Mouse (Mus musculus) heart, adult 8-10 months (tissue): ENCODE results near the gene Wfs1. TPM values are rescaled to one million over a fixed set of nuclear protein-coding genes. Genes with fewer than 3 reads are reported as not detected.
A peak's percentile ranks its signal among the peaks of the same experiment; 100 is the strongest.
"Not testable (repeated sequence)": the region's sequence is repeated elsewhere in the genome, so short reads cannot be mapped to it uniquely, and the experiment has no call there.

ENCODE experiments used
- DNase-seq: peaks from one replicate; pipeline ENCODE4 v3.0.0; 2022; ENCODE audit warnings: low spot score
- total RNA-seq, 4 experiments: library from RNA; stranded (reverse); gene quantifications; 2 replicates each; pipeline ENCODE4 v1.2.4; 2022

Gene Wfs1
- total RNA-seq, 4 experiments from 2014 or later, result 92.1 to 104 (median 96.8) TPM

DNA sequence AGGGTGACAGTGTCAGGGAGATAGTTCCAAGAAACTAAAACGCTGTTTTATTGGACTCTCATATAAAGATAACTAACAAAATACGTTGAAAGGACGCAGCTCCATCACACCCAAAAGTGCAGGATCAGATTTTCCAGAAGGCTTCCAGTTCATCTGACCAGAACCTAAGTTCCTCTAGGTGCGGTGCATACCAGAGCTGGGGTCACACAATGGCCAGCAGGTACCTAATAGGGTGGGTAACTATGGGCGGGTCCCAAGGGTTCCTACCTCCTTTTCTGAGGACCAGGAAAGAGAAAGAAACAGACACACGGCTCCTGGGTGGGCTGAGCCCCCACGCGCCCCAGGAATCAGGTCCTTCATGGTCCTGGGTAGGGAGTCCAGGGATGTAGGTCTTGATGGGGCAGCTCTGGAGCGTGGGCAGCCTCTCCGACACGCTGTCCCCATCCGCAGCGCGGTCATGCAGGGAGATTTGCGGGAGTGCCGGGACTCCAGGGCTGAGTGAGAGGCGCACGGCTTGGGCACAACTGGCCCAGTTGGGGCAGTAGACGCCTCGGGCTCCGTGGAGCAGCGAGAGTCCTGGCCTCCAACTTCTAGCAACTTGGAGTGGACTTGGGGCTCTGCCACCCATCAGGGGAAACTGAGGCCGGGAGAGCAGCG, 753 bp downstream of the Wfs1 start:
- DNase-seq, result no peak

DNA sequence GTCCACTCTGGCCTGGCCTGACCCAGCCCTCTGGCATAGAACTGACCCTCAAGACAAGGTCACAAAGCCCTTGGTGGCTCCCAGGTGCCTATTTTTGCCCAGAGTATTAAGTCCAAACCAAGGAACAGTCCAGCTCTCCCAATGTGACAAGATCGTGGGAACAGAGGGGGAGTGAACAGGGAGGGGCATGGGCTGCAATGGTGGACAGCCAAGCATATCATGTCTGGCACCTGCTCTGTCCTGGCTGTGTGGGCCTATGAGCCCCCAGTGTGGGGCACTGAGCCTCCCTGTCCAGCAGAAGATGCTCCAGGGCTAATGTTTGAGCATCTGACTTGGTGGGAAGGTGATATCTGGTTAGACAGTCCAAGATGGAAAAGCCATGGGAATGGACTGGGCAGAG, 2.4 kb downstream of the Wfs1 start:
- no peak for DNase-seq

DNA sequence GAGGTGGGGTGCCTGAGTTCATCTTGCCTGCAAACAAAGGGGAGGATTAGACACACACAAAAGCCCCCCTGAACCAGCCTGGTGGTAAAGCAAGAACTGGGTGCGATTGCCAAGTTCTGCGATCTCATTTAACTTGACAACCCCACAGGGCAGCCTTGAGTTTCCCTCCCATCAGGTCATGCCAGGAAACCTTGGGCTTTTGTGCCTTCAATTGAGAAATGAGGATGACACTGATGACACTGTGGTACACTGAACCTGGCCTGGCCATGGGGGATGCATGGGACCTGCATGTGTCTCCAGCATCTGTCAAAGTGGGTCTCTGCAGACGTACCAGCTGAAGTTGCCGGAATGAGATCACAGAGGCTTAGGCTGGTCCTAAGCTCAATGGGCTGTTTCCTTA, 6.7 kb downstream of the Wfs1 start:
- no peak for DNase-seq

DNA sequence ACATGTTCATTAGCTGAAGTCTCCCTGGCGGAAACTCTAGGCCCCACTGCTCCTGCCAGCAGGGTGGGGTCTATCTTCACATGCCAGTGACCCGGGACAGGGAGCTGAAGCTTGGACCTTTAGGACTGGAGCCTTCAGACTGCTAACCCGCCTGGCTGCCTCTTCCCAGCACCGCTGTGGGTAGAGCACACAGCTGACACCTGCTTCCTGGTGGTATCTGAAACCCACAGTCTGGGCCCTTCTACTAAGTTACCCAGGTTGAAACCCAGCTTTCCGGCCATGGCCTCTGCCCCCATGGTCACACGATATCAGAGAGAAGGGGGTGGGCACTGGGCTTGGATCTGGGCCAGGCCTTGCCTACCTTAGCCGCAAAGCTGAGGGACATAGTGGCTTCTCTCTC, 9.4 kb downstream of the Wfs1 start:
- DNase-seq, result no peak

DNA sequence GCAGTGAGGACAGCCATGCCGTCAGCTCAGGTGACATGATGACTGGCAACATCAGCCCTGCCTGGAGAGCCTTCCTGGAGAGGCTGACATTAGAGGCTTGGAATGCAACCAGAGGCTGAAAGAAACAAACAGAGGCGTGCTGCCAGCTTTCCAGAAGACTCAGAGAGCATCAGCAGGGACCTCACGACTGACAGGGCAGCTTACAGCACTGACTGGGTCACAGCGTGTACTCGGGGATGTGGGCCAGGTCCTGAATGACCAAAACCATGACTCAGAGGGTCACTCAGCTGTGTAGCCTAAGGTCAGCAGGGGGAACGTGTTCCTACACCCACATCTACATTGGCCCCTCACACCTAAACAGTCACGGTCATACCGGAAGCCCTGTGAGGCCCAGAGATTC, 10.0 kb downstream of the Wfs1 start:
- DNase-seq, result no peak

DNA sequence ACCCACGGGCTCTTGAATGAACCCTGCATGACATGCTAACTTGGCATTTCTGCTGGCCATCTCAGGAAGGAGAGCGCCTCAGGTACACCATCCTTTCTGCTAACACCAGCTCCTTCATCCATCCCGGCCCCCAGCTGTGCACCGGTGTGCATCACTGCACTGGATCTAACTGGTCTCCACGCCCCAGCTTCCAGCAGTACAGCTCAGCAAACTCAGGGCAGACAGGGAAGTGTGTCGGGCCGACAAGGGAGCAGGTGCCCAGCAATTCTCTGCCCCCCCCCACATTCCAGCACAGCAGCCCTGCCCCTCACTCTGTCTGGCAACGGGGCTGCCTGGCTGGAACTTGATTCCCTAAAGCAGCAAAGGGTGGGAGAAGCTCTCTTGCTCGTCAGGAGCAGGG, 11.2 kb downstream of the Wfs1 start:
- DNase-seq, result no peak

DNA sequence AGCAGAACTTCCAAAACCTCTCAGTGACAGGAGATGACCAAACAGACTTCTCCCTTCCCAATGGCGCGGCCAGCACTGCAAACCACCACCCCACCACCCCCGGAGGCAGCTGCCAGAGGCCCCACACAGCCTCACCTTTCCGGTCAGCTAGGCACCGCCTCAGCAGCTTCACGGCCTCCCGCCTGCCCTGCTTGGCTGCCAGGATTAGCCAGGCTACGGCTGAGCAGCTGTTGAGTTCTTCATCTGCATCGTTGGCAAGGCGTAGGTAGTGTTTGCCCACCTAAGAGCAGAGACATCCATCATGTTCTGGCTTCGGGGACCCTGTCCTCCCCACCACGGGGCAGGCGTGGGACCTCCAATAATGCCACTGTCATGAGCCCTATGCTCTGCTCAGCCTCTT, 13.7 kb downstream of the Wfs1 start:
- DNase-seq, result no peak

DNA sequence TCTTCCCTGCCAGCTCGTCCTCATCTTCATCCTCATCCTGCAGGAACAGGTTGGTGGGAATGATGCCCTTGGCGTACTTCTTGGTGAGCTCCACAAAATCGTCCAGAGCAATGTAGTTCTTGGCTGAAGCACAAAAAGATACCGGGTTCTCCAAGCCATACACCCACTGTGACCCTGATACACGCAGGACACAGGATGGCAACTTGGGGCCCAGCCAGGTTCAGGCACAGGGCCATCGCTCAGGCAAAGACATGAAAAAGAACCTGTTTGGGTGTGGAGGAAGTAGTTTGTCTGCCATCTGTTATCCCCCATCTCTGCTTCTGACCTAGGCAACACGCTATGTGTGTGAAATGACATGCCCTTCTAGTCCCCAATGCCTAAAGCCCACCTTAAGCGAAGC, 17.4 kb downstream of the Wfs1 start:
- DNase-seq, result no peak

DNA sequence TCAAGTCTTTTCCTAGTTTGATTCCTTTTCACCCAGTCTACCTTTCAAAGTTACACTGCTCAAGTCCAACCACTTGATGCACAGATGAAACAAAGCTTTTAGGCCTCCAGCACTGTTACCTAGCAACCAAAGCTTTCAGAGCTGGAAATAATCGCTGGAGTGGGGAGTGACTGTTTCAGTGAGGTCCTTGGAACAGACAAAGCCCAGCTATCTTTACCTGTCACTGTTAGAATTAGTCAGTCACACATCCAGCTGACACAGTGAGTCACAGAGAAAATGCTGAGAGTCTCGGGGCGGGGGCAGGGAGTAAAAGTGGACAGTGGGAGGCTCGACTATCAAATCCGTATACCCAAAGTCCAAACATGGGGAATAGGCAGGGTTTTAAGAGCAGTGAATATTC, 28.5 kb downstream of the Wfs1 start:
- no peak for DNase-seq

DNA sequence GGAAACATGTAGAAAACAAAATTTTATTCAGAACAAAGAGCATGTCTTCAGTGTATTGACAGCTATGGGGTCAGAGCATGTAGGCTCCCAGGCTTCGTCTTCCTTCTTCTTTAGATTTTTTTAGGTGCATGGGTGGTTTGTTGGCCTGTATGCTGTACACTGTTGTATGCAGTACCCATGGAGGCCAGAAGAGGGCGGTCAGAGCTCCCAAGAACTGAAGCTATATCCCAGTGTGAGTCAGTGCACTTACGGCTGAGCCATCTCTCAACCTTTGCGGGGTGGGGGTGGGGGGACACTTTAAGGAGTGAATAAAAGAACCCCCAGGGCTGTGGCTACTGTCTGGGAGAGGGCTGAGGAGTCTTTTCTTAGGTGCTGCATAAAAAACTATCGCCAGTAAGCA, 30.2 kb downstream of the Wfs1 start:
- peak; percentile 25 for DNase-seq

DNA sequence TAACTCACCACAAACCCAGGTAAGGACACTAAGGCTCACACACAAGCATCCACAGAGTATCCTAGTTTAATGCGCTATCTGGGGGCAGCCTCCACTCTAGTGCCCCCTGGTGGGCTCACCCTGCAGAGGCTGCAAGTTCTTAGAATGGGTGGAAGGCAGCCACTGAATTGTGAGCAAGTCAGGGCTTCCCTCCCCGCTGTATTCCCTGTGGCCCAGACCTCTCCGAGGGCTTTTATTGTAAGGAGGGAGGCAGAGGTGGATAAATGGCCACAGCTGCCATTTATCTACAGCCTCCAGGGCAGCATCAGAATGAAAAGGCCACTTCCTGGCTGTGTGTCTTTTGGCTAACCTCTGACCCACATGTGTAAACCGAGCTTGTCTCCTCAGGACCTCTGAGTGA, 33.6 kb downstream of the Wfs1 start:
- no peak for DNase-seq

DNA sequence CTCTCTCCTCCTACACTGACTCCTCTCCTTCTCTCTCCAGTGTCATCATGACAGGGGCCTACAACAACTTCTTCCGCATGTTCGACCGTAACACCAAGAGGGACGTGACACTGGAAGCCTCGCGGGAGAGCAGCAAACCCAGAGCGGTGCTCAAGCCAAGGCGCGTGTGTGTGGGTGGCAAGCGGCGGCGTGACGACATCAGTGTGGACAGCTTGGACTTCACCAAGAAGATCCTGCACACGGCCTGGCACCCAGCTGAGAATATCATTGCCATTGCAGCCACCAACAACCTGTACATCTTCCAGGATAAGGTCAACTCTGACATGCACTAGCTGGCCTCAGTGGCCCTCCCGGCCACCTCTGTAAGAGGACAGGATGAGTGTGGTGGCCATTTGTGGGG, 36.7 kb downstream of the Wfs1 start:
- DNase-seq, result no peak

DNA sequence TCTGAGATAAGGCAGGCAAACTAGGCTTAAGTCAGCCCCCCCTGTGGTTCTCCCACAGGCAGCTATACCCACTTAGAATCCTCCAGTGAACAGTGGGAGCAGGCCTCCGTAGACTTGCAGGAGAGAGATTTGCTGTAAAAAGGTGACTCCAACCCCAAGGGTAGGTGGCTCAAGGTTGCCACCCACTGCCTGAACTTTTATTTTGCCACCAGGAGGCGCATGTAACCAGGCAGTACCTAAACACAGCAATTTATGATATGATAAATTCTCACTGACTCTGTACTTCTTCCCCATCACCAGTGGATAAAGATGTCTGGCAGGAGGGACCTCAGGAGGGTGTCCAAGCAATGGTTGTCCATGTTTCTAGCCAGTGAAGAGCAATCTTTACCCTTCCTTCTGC, 38.1 kb downstream of the Wfs1 start:
- no peak for DNase-seq

DNA sequence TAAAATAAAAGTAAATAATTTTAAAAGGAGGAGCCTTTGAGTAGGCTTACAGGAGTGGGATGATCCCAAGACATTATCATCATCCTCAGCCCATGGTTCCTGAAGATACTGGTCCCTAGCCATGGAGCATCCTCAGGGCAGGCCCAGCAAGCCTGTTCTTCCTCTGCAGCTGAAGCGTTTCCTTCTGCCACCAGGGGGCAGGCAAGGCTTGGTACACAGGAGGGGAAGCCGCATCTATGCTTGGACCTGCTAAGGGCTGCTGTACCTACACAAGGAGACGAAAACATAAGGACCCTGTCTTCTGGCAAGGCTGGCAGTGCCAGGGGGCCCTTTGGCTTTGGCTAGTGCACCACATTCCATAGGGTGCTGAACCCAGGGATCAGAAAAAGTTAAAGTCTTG, 40.2 kb downstream of the Wfs1 start:
- DNase-seq, result peak; percentile 49

DNA sequence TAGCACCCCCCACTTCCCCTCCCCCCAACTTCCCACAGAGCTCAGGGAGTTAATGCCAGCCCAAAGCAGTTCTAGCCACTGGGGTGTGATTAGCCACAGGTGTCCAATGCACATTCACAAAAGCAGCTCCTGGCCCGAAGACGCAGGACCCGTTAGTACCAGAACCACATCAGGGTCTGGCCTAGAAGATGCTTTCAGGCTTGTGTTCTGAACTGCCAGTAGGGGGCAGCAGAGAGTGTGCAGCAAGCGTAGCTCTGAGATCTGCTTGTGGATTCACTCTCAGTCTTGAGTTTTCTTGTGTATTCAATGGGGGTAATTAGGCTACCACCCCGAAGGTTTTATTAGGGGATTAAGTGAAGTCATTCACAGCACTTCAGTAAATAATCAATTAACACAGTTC, 42.6 kb downstream of the Wfs1 start:
- DNase-seq, result no peak

DNA sequence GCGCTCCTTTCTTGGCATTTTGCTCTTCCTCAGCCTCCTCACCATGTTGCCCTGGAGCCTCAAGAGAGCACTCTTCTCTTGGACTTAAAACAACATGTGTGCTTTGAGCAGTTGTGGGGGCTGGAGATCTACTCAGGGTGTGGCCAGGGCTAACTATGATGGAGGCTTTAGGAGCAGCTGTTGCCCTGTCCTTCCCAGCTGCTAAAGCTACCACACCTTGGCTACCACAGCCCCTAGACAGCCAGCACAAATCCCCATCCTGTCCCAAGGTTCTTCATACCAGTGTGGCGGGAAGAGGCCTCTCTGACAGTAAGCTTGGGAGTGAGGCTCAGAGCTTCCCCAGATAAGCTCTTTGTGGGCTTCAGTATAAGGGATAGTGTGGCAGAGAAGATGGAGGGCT, 43.3 kb downstream of the Wfs1 start:
- DNase-seq, result no peak

DNA sequence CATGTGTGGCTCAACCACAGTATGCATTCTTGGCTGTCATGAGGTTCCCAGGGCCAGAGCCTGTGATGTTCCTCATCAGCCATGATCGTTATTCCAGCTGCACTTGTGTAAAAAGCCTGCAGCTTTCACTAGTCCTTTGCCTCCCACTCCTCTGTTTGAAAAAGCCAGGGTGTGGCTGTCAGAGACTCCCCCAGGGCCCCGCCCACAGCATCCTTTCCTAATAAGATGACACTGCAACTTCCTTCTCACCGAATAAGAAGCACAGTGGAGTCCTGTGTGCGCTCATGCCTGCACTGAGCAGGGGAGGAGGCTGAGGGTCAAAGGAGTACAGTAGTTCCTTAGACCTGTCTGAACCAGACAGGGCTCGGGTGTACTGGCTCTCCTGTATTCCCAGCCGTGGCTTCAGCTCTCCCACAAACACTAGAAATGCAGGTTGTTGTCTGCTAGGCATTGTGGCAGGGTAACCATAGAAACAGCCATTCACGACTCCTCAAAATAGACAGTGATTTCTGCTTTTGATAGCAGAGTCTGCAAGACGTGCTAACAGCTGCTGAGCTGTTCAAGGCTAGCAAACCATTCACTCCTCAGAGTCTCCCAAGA, 43.8 kb downstream of the Wfs1 start:
- DNase-seq, result no peak

DNA sequence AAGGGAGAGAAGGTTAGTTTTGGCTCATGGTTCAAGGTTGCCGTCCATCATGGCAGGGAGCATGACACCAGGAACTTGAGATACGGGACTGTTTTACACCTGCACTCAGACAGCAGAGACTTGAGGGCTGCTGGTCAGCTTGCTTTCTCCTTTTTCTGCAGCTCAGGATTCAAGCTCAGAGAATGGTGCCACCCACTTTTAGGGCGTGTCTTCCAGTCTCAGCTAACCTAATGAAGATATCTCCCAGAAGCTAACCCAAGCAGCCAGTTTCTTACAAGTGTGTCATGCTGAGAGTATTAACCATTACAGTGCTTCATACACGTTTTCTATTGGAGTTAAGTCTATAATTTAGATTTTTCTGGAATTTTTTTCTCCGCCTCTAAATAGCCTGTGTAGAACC, 44.5 kb downstream of the Wfs1 start:
- DNase-seq, result no peak

DNA sequence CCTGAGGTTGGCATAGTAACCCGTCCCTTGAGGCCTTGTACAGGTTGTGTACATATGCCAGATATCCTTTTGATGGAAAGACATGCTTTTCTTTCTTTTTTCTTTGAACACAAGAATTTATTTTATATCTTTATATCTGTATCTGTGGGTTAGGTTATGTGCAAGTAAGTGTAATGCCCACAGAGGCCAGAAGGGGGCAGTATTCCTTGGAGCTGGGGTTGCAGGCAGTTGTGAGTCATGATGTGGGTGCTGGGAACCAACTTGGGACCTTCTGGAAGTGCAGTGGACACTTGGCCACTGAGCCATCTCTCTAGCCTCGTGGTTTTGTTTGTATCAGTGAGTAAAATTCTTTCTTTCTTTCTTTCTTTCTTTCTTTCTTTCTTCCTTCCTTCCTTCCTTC, 46.6 kb downstream of the Wfs1 start:
- no peak for DNase-seq

DNA sequence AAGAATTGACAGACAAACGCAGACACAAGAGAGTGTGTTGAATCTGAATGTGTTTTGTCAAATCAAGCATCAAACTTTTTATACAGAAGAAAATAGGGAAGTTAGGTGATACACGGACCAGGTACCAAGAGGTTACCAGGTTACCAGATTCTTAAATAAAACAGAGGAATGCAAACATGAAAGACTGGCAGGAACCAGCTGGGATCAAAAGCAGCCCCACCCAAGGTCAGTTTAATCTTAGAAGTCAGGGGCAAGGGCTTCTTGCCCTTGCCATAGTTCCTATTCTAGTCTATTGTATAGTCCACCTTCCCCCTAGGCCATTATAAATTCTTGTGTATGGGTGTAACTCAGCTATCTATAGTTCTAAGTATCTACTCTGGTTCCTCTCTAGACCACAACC, 50.0 kb downstream of the Wfs1 start:
- DNase-seq, result not testable (repeated sequence)

DNA sequence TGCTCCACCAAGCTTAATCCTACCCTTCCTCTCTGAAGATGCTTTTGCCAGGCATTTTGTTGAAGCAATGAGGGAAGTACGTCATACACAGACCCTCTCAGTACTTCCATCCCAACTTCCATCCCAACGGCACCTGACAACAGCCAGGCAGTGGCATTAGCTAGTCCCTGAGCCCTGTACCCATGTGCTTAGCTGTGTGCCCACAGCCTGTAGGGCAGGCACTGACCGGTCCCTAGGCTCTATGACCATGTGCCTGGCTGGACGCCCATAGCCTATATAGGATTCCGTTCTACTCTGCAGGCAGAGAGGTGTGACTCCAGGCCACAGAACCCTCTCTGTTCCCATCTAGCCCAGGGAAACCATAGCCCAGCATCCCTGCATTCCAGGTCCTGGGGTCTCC, 51.0 kb downstream of the Wfs1 start:
- DNase-seq, result no peak

DNA sequence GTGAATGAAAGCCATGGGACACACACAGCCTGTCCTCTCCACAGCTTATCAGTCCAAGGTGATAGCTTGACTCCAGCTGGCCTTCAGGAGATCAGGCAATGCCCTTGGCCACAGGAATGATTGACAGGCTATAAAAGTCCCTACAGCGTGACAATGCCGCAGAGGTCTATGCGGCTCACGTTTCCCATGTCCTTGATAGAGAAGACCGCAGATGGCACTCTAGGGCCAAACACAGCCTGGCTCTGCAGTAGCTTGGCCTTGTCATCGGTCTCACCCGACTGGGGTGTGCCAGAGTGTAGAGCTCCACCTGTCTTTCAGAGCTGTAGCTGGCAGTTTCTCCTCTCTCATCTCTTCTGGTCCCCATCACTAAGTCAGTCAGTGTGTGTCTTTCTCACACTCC, 52.5 kb downstream of the Wfs1 start:
- peak; percentile 45 for DNase-seq

DNA sequence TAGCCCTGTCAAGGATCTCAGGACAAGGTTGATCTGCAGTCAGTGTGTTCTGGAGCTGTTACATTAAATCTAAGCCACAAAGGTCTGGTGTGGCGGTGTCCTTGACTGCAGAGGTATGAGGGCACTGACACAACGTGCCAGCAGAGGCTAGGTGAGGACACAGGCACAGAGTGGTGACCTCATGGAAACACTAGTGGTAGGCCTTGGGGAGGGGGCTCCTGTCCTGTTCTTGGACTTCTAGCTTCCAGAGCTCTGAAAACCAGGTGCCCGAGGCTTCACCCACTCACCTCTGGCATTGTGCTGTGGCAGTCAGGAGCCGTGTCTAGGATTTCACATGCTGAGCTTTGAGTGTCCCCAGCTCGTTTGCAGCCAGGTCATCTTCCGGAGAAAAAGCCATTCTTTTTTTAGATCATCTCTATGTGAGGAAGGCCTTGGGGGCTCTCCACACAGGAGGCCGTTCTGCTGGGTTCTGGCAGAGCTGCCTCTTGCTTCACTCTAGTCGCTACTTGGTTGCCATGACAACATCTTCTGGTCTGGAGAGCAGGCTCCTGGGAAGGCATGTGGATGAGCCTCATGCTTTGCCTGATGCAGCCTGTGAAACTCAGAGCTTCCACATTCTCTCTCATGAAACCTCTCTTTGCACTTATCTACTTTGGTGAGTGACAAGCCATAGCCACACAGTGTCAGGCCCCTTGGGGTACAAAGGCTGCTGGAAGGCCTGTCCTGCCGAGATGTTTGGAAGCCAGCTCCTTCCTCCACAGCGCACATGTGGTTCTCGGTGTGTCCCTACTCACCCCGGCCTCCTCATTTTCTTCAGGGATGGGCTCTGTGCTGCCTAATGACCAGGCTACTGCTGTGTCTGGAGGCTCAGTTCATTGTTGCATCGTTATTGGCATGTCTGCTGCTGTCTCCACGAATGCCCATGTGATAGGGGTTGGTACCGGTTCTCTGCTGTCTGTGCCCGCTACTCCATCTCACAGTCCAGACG, 53.2 kb downstream of the Wfs1 start:
- DNase-seq, result no peak
